Mouse (Mus musculus): ENCODE data around the gene Cpped1. TPM values are rescaled to one million over a fixed set of nuclear protein-coding genes. Genes with fewer than 3 reads are reported as not detected.

Gene Cpped1
- total and polyA plus RNA-seq, 2 experiments from 2014 or later = 19.2 to 20.9 TPM

DNA sequence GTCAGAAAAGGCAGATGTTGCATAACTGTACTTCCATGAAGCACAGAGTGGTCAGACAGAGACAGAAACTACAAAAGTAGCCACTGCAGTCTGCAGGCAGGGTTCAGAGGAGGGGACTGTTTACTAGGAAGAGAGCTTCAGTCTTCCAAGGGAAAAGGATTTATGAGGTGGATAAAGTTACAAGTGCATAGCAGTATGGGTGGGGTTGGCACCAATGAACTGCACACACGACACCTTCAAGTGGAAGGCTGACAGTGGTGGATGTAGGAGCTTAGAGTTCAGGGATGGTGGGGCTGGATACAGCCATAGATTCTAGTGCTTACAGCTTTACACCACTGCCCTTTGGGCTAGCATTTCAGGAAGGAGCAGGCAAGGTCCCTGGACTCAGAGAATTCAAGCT is 75.8 kb downstream of the Cpped1 start:
- Histone ChIP-seq H3K4me3 (ENCODE audit: low read depth, low read length) (no peak overlapping the region), H3K27ac (ENCODE audit: low read depth, low read length) (no peak overlapping the region), H3K4me1 (ENCODE audit: insufficient read depth, low read length) (no peaks in the 10 kb centered on the region), H3K9me3 (ENCODE audit: low read length) (no peaks in the 10 kb centered on the region), H3K4me2 (ENCODE audit: low read depth, low read length, poor library complexity, severe bottlenecking) (no peak overlapping the region), H3K27me3 (ENCODE audit: insufficient read depth, low read length) (no peaks in the 10 kb centered on the region), H3K9ac (replicated peaks; ENCODE audit: low read length, poor library complexity, severe bottlenecking) (no peak overlapping the region), H3K36me3 (ENCODE audit: insufficient read depth, low read length) (no peaks in the 10 kb centered on the region)
- DNase-seq (ENCODE audit: low spot score) = no peak
- no peak for TF ChIP-seq CTCF (IDR thresholded peaks at IDR 0.05)
- ATAC-seq (ENCODE audit: low FRiP score) = no peak
- 89% methylated on average over 1 of the region's 1 CpGs for WGBS

DNA sequence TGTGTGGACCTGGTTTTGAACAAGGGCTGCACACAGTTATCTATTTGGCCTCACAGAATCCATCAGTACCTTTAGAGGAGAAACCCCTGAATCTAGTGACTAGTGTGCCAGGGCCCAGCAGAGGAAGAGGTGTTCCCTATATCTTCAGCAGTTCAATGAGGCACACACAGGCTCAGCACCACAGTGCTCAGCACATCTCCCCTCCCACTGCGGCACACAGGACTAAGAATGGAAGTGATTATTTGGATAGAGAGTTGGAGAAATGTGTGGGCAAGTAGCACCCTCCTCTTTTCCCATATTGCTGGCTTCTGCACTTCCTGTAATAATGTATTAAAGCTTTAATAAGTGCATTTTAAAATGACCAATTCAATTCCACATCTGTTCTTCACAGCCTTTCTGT is 80.4 kb downstream of the Cpped1 start:
- ATAC-seq (ENCODE audit: low FRiP score) = no peak
- Histone ChIP-seq H3K9me3 (ENCODE audit: low read length) (no peaks in the 10 kb centered on the region), H3K4me1 (ENCODE audit: insufficient read depth, low read length) (peaks cover 13% of the 10 kb centered on the region; the same call in 1 of the 2 replicates), H3K4me2 (ENCODE audit: low read depth, low read length, poor library complexity, severe bottlenecking) (no peak overlapping the region), H3K9ac (replicated peaks; ENCODE audit: low read length, poor library complexity, severe bottlenecking) (no peak overlapping the region), H3K4me3 (ENCODE audit: low read depth, low read length) (no peak overlapping the region), H3K36me3 (ENCODE audit: insufficient read depth, low read length) (no peaks in the 10 kb centered on the region), H3K27me3 (ENCODE audit: insufficient read depth, low read length) (no peaks in the 10 kb centered on the region), H3K27ac (ENCODE audit: low read depth, low read length) (no peak overlapping the region)
- WGBS = 87% methylated on average over 1 of the region's 1 CpGs
- no peak for TF ChIP-seq CTCF (IDR thresholded peaks at IDR 0.05)
- no peak for DNase-seq (ENCODE audit: low spot score)

DNA sequence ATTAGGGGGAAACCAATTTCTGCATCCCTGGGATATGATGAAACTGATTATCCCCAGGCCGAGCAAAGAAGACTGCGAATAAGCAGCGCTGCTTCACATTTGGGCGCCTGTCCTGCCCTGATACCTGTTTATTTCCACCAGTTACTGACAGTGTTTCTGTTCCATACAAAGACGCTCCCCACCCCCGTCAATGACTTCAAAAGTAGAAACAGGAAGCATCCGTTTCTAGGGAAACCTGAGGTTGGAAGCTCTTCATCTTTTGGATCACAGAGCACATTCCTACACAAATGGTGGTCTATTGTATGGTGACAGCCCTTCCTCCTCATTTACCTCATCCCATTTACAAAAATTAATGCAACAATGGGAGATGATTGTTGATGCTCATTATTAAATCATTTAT is 84.4 kb downstream of the Cpped1 start:
- H3K4me3 ChIP-seq (ENCODE audit: low read depth, low read length) = no peak overlapping the region
- H3K9me3 ChIP-seq (ENCODE audit: low read length) = no peaks in the 10 kb centered on the region
- 0 out of 2 replicates have a peak overlapping the region, but pooled peaks have one; percentile 14 for H3K9ac ChIP-seq (replicated peaks; ENCODE audit: low read length, poor library complexity, severe bottlenecking)
- no peaks in the 10 kb centered on the region for H3K27me3 ChIP-seq (ENCODE audit: insufficient read depth, low read length)
- 0 out of 2 replicates have a peak overlapping the region, but pooled peaks have one; percentile 0 for H3K4me2 ChIP-seq (ENCODE audit: low read depth, low read length, poor library complexity, severe bottlenecking)
- ATAC-seq (ENCODE audit: low FRiP score) = peak; percentile 63
- peak overlapping the region; percentile 80 for H3K27ac ChIP-seq (ENCODE audit: low read depth, low read length)
- H3K36me3 ChIP-seq (ENCODE audit: insufficient read depth, low read length) = no peaks in the 10 kb centered on the region
- peak; percentile 66 for DNase-seq (ENCODE audit: low spot score)
- H3K4me1 ChIP-seq (ENCODE audit: insufficient read depth, low read length) = peaks cover 15% of the 10 kb centered on the region; the same call in 1 of the 2 replicates
- WGBS = 41% methylated on average over 7 of the region's 7 CpGs
- TF ChIP-seq CTCF (IDR thresholded peaks at IDR 0.05) = no peak

DNA sequence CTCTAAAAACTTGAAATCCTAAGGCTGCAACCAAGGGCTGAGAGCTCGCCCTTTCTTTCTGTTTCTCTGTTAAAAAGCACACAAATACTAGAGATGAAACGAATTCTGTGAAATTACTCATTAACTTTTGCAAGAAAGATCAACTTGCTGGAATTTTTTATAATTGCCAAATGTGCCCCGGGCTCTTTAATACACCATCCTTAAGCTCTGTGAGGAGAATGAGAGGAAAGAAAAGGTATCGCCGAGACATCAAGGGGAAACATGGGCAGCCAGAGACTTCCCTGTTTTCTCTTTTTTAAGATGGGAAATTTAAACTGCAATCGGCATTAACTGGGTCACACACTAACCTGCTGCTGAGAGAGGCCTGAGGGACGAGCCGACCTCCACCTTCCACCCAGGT is 84.9 kb downstream of the Cpped1 start:
- Histone ChIP-seq H3K9ac (replicated peaks; ENCODE audit: low read length, poor library complexity, severe bottlenecking) (0 out of 2 replicates have a peak overlapping the region, but pooled peaks have one; percentile 14), H3K36me3 (ENCODE audit: insufficient read depth, low read length) (no peaks in the 10 kb centered on the region), H3K4me2 (ENCODE audit: low read depth, low read length, poor library complexity, severe bottlenecking) (0 out of 2 replicates have a peak overlapping the region, but pooled peaks have one; percentile 0), H3K4me3 (ENCODE audit: low read depth, low read length) (no peak overlapping the region), H3K9me3 (ENCODE audit: low read length) (no peaks in the 10 kb centered on the region), H3K4me1 (ENCODE audit: insufficient read depth, low read length) (peaks cover 15% of the 10 kb centered on the region; the same call in 1 of the 2 replicates), H3K27ac (ENCODE audit: low read depth, low read length) (peak overlapping the region; percentile 80), H3K27me3 (ENCODE audit: insufficient read depth, low read length) (no peaks in the 10 kb centered on the region)
- ATAC-seq (ENCODE audit: low FRiP score) = peak; percentile 31; the same call in 1 of the 2 replicates
- DNase-seq (ENCODE audit: low spot score) = no peak
- TF ChIP-seq CTCF (IDR thresholded peaks at IDR 0.05) = no peak
- whole genome bisulfite sequencing = 40% methylated on average over 8 of the region's 8 CpGs

DNA sequence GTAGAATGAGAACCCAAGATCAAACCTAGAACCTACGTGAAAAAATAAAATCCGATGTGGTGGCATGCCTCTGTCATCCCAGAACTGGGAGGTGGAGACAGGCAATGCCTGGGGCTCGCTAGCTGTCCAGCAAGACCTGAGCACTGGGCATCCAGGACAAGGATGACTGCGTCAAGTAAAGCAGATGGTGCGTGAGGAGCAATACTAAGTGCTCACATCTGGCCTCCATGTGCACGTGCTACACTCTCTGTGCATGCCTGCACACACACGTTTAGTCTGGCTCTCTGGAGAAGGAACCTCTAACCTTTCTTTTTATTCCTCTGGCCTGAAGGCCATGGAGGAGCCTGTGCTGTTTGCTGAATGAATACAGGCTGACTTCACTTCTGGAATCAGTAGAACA is 88.5 kb downstream of the Cpped1 start:
- no peak overlapping the region for H3K27ac ChIP-seq (ENCODE audit: low read depth, low read length)
- no peaks in the 10 kb centered on the region for H3K27me3 ChIP-seq (ENCODE audit: insufficient read depth, low read length)
- H3K4me3 ChIP-seq (ENCODE audit: low read depth, low read length) = no peak overlapping the region
- H3K9ac ChIP-seq (replicated peaks; ENCODE audit: low read length, poor library complexity, severe bottlenecking) = no peak overlapping the region
- H3K9me3 ChIP-seq (ENCODE audit: low read length) = no peaks in the 10 kb centered on the region
- no peak overlapping the region for H3K4me2 ChIP-seq (ENCODE audit: low read depth, low read length, poor library complexity, severe bottlenecking)
- H3K4me1 ChIP-seq (ENCODE audit: insufficient read depth, low read length) = peaks cover 14% of the 10 kb centered on the region; the same call in 1 of the 2 replicates
- no peak for TF ChIP-seq CTCF (IDR thresholded peaks at IDR 0.05)
- ATAC-seq (ENCODE audit: low FRiP score) (no peak), DNase-seq (ENCODE audit: low spot score) (no peak)
- no peaks in the 10 kb centered on the region for H3K36me3 ChIP-seq (ENCODE audit: insufficient read depth, low read length)
- 82% methylated on average over 7 of the region's 7 CpGs for WGBS

DNA sequence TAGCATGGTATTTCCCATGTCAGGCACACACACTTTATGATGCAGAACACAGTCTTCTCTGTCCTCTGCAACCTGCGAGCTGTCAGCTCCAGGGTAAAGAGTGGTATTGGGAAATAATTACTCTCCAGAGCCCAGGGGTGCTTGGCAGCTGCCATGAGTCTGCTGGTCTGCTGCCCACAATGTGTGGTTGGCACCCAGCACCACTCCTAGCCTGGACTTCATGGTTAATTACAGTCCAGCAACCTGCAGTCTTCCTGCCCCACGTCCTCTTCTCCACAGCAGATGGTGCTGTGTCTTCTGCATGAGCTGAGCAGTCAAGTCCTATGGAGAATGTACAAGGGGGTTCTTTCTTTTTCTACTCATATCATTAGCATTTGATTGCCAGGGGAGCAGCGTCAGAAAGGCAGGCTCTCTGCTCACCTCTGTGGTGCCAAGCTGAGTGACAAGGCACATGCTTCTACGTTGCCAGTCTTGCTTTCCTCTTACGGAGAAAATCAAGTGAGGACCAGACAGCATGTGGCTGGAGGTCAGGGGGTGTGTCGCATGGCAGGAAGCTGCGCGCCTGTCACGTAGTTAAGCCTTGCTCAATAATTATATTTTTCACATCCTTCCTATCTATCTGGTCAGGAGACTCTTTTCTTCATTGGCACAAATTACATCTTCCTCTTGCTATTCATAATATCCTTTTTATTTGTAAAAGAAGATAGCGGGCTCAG is 94.2 kb downstream of the Cpped1 start:
- Histone ChIP-seq H3K4me1 (ENCODE audit: insufficient read depth, low read length) (no peaks in the 10 kb centered on the region), H3K4me2 (ENCODE audit: low read depth, low read length, poor library complexity, severe bottlenecking) (no peak overlapping the region), H3K36me3 (ENCODE audit: insufficient read depth, low read length) (no peaks in the 10 kb centered on the region), H3K27ac (ENCODE audit: low read depth, low read length) (no peak overlapping the region), H3K4me3 (ENCODE audit: low read depth, low read length) (no peak overlapping the region), H3K27me3 (ENCODE audit: insufficient read depth, low read length) (no peaks in the 10 kb centered on the region), H3K9me3 (ENCODE audit: low read length) (no peaks in the 10 kb centered on the region), H3K9ac (replicated peaks; ENCODE audit: low read length, poor library complexity, severe bottlenecking) (no peak overlapping the region)
- TF ChIP-seq CTCF (IDR thresholded peaks at IDR 0.05) = peak; percentile 50
- ATAC-seq (ENCODE audit: low FRiP score) (peak; percentile 47; the same call in 1 of the 2 replicates), DNase-seq (ENCODE audit: low spot score) (peak; percentile 69)
- 61% methylated on average over 10 of the region's 10 CpGs for WGBS
